Mouse (Mus musculus) heart, adult 2 months (tissue): Measurements from ENCODE around the gene Trak1.

Source experiments
- CTCF ChIP-seq: fragments of 200-600 bp; IDR thresholded peaks from 2 replicates; pipeline ENCODE4 v1.8.1; 2022; ENCODE audit warnings: antibody characterized with exemption, mild to moderate bottlenecking, moderate library complexity
- POLR2A ChIP-seq: fragments of 200-500 bp; IDR thresholded peaks from 2 replicates; pipeline ENCODE4 v1.6.1; 2011; ENCODE audit warnings: mild to moderate bottlenecking, low read depth, low read length, control low read depth; ENCODE audit not compliant: insufficient read depth

- TF ChIP-seq POLR2A (no peak), CTCF (no peak)
These were observed 31.9 kb downstream of the Trak1 start for GRCm38 (mm10) chr9:121329181-121329580.
